Comparison of ENCODE assay signal across 21 mouse cellular contexts in the genomic region with DNA sequence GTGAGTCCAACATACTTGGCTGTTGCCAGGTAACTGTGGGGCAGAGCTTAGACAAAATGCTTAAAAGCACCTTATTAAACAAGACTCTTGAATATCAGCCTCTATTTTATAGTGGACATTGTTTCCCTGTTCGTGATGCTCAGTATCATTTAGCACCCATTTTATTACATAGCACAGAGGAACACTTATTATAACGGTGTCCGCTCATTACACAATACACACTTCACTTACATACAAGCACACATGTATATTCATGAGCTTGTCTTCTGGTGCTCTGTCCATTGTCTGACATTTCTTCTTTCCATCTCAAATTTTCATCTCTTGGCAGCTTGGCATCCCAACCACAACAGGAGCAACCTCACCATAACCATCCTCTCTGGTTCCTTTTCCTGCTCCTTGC.
A peak's percentile ranks its signal among the peaks of the same experiment; 100 is the strongest.
DNase-seq lines count a peak whose midpoint lies in the region; ATAC-seq and TF ChIP-seq lines count a peak whose summit lies in the region.
"Had no signal": no experiment of that assay in that cellular context is flagged by ENCODE, and none has a peak within 500 bp of the region (broad histone marks: within the 10 kb centered on the region; RNA-seq: fewer than 3 reads in every experiment).

No protein-coding gene starts in this region.

- no peaks in the 10 kb centered on the region for H3K36me3 ChIP-seq in hindbrain, embryonic 11.5 days (ENCODE audit: control insufficient read depth, insufficient read depth, low read length)
- H3K36me3 ChIP-seq in hindbrain, embryonic 13.5 days: no peaks in the 10 kb centered on the region
- no peaks in the 10 kb centered on the region for H3K36me3 ChIP-seq in midbrain, embryonic 12.5 days
- H3K36me3 ChIP-seq in midbrain, embryonic 10.5 days: no peaks in the 10 kb centered on the region
- no peaks in the 10 kb centered on the region for H3K36me3 ChIP-seq in midbrain, embryonic 13.5 days
- no peaks in the 10 kb centered on the region for H3K36me3 ChIP-seq in midbrain, postnatal 0 days (ENCODE audit: insufficient read depth, low read length)
- H3K36me3 ChIP-seq: G1E had no signal

- no peak for TF ChIP-seq CTCF in midbrain, postnatal 0 days (IDR thresholded peaks at IDR 0.05)

- DNase-seq in hindbrain, embryonic 11.5 days (ENCODE audit: low spot score): no peak
- no peak for DNase-seq in midbrain, embryonic 10.5 days (ENCODE audit: low spot score)
- no peak for DNase-seq in midbrain, postnatal 0 days (ENCODE audit: low spot score)
- DNase-seq: adrenal gland, adult 2 months; adrenal gland, adult 8-10 months; adrenal gland, postnatal 10 days; adrenal gland, postnatal 14 days; adrenal gland, postnatal 25 days; adrenal gland, postnatal 36 days; B cell, adult 2 months; cerebellum, adult 11 months; cerebellum, adult 11-12 months; cerebellum, adult 18-20 months had no signal

- no peak overlapping the region for H3K4me3 ChIP-seq in hindbrain, embryonic 11.5 days (ENCODE audit: low read depth, low read length)
- no peak overlapping the region for H3K4me3 ChIP-seq in hindbrain, embryonic 13.5 days
- no peak overlapping the region for H3K4me3 ChIP-seq in midbrain, embryonic 12.5 days
- no peak overlapping the region for H3K4me3 ChIP-seq in midbrain, embryonic 10.5 days
- H3K4me3 ChIP-seq in midbrain, embryonic 13.5 days (replicated peaks): no peak overlapping the region
- no peak overlapping the region for H3K4me3 ChIP-seq in midbrain, postnatal 0 days (ENCODE audit: low read depth, low read length)

- no peak overlapping the region for H3K9ac ChIP-seq in hindbrain, embryonic 11.5 days (ENCODE audit: low read depth, low read length)
- no peak overlapping the region for H3K9ac ChIP-seq in hindbrain, embryonic 13.5 days
- no peak overlapping the region for H3K9ac ChIP-seq in midbrain, embryonic 12.5 days (replicated peaks)
- no peak overlapping the region for H3K9ac ChIP-seq in midbrain, embryonic 13.5 days (replicated peaks)
- H3K9ac ChIP-seq in midbrain, postnatal 0 days (replicated peaks; ENCODE audit: low read length, poor library complexity, severe bottlenecking): no peak overlapping the region

- 64% methylated on average over 3 of the region's 3 CpGs for WGBS in hindbrain, embryonic 11.5 days
- WGBS in hindbrain, embryonic 13.5 days: 55% methylated on average over 3 of the region's 3 CpGs
- 62% methylated on average over 3 of the region's 3 CpGs for WGBS in midbrain, embryonic 12.5 days
- 77% methylated on average over 3 of the region's 3 CpGs for WGBS in midbrain, embryonic 10.5 days
- WGBS in midbrain, embryonic 13.5 days: 44% methylated on average over 3 of the region's 3 CpGs
- WGBS in midbrain, postnatal 0 days: 38% methylated on average over 3 of the region's 3 CpGs

- H3K4me1 ChIP-seq in hindbrain, embryonic 11.5 days (replicated peaks; ENCODE audit: control insufficient read depth, insufficient read depth, low read length): no peaks in the 10 kb centered on the region
- no peaks in the 10 kb centered on the region for H3K4me1 ChIP-seq in hindbrain, embryonic 13.5 days (replicated peaks)
- H3K4me1 ChIP-seq in midbrain, embryonic 12.5 days: 0 out of 2 replicates have a peak, but pooled peaks cover 4% of the 10 kb centered on the region
- H3K4me1 ChIP-seq in midbrain, embryonic 10.5 days: peaks cover 8% of the 10 kb centered on the region
- H3K4me1 ChIP-seq in midbrain, embryonic 13.5 days (replicated peaks): peaks cover 5% of the 10 kb centered on the region; the same call in 1 of the 2 replicates
- no peaks in the 10 kb centered on the region for H3K4me1 ChIP-seq in midbrain, postnatal 0 days (ENCODE audit: insufficient read depth, low read length)

- H3K4me2 ChIP-seq in hindbrain, embryonic 11.5 days (replicated peaks; ENCODE audit: low read depth, low read length): no peak overlapping the region
- no peak overlapping the region for H3K4me2 ChIP-seq in hindbrain, embryonic 13.5 days
- no peak overlapping the region for H3K4me2 ChIP-seq in midbrain, embryonic 12.5 days (replicated peaks)
- no peak overlapping the region for H3K4me2 ChIP-seq in midbrain, embryonic 13.5 days (replicated peaks)
- no peak overlapping the region for H3K4me2 ChIP-seq in midbrain, postnatal 0 days (ENCODE audit: low read depth, low read length, poor library complexity, severe bottlenecking)

- H3K27ac ChIP-seq in hindbrain, embryonic 11.5 days (ENCODE audit: low read depth, low read length): no peak overlapping the region
- no peak overlapping the region for H3K27ac ChIP-seq in hindbrain, embryonic 13.5 days
- no peak overlapping the region for H3K27ac ChIP-seq in midbrain, embryonic 12.5 days (replicated peaks)
- H3K27ac ChIP-seq in midbrain, embryonic 10.5 days (replicated peaks): no peak overlapping the region
- H3K27ac ChIP-seq in midbrain, embryonic 13.5 days: no peak overlapping the region
- H3K27ac ChIP-seq in midbrain, postnatal 0 days (ENCODE audit: low read depth, low read length): no peak overlapping the region

- H3K9me3 ChIP-seq in hindbrain, embryonic 11.5 days (ENCODE audit: control insufficient read depth, low read length): no peaks in the 10 kb centered on the region
- H3K9me3 ChIP-seq in hindbrain, embryonic 13.5 days: no peaks in the 10 kb centered on the region
- H3K9me3 ChIP-seq in midbrain, embryonic 12.5 days: no peaks in the 10 kb centered on the region
- H3K9me3 ChIP-seq in midbrain, embryonic 10.5 days (replicated peaks): no peaks in the 10 kb centered on the region
- H3K9me3 ChIP-seq in midbrain, embryonic 13.5 days: no peaks in the 10 kb centered on the region
- no peaks in the 10 kb centered on the region for H3K9me3 ChIP-seq in midbrain, postnatal 0 days (ENCODE audit: low read length)
- H3K9me3 ChIP-seq: G1E had no signal

- peak; percentile 54; the same call in 1 of the 2 replicates for ATAC-seq in hindbrain, embryonic 11.5 days (ENCODE audit: low FRiP score)
- no peak for ATAC-seq in hindbrain, embryonic 13.5 days (ENCODE audit: low FRiP score)
- peak; percentile 57; the same call in 1 of the 2 replicates for ATAC-seq in midbrain, embryonic 12.5 days (ENCODE audit: low FRiP score, low read depth)
- 0 out of 2 replicates have a peak, but pooled peaks have one; percentile 9 for ATAC-seq in midbrain, embryonic 13.5 days
- ATAC-seq in midbrain, postnatal 0 days (ENCODE audit: low FRiP score): no peak
- ATAC-seq: activated CD4-positive, CD25-positive, alpha-beta regulatory T cell, adult 4 months; CD4-positive, CD25-positive, alpha-beta regulatory T cell, adult 4 months; Patski had no signal

- H3K27me3 ChIP-seq in hindbrain, embryonic 11.5 days (ENCODE audit: control insufficient read depth, insufficient read depth, low read length): no peaks in the 10 kb centered on the region
- H3K27me3 ChIP-seq in hindbrain, embryonic 13.5 days: no peaks in the 10 kb centered on the region
- H3K27me3 ChIP-seq in midbrain, embryonic 12.5 days: no peaks in the 10 kb centered on the region
- H3K27me3 ChIP-seq in midbrain, embryonic 10.5 days (ENCODE audit: low read depth, poor library complexity, severe bottlenecking): no peaks in the 10 kb centered on the region
- H3K27me3 ChIP-seq in midbrain, embryonic 13.5 days: no peaks in the 10 kb centered on the region
- H3K27me3 ChIP-seq in midbrain, postnatal 0 days (ENCODE audit: insufficient read depth, low read length): no peaks in the 10 kb centered on the region
- H3K27me3 ChIP-seq: CH12.LX, Patski had no signal

Comparison
In these comparisons a context has a peak if more than half of its experiments do, and no peak if none do; other contexts are left out.
1. ATAC-seq: peak in hindbrain, embryonic 11.5 days (single experiment), midbrain, embryonic 12.5 days (single experiment) and midbrain, embryonic 13.5 days (single experiment); none in hindbrain, embryonic 13.5 days (single experiment) and midbrain, postnatal 0 days (single experiment).